In the genomic region with DNA sequence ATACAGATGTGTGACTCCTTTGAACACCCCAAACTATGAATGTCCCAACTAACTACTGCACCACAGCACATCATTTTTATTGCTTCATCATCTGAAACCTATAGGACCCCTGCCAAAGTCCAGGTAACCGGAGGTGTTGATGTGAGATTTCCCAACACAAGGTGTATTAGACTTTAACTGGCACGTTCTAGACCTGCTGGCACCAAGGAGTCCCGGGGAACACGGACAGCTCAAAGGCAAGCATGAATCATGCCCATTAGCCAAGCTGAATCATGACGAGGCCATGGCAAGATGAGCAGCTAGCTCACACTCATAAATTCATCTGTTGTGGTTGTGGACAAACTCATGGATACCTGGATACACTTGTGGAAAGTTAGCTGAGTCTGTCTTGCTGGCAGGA, we compare ENCODE assay signal across 22 mouse cellular contexts.
"Had no signal": no experiment of that assay in that cellular context is flagged by ENCODE, and none has a peak within 500 bp of the region (broad histone marks: within the 10 kb centered on the region; RNA-seq: fewer than 3 reads in every experiment).

No protein-coding gene starts in this region.

- H3K9ac ChIP-seq: liver, embryonic 12.5 days; liver, embryonic 15.5 days; lung, embryonic 15.5 days; midbrain, embryonic 13.5 days; neural tube, embryonic 13.5 days; stomach, embryonic 15.5 days had no signal

- H3K9me3 ChIP-seq: liver, embryonic 12.5 days; liver, embryonic 15.5 days; lung, embryonic 15.5 days; megakaryocyte, embryonic 14.5 days; midbrain, embryonic 10.5 days; midbrain, embryonic 13.5 days; neural tube, embryonic 13.5 days; stomach, embryonic 15.5 days had no signal

- H3K4me1 ChIP-seq: liver, embryonic 12.5 days; liver, embryonic 15.5 days had no signal

- H3K27ac ChIP-seq: kidney, postnatal 0 days; layer of hippocampus, adult 2 months; left cerebral cortex, adult 2 months; liver, embryonic 12.5 days; liver, embryonic 15.5 days; lung, embryonic 15.5 days; midbrain, embryonic 10.5 days; midbrain, embryonic 13.5 days; neural tube, embryonic 13.5 days; stomach, embryonic 15.5 days had no signal

- H3K4me3 ChIP-seq: layer of hippocampus, adult 2 months; left cerebral cortex, adult 2 months; liver, embryonic 12.5 days; liver, embryonic 15.5 days; lung, embryonic 15.5 days; megakaryocyte, embryonic 14.5 days; midbrain, embryonic 10.5 days; midbrain, embryonic 13.5 days; myocyte; neural tube, embryonic 13.5 days; stomach, embryonic 15.5 days had no signal

- DNase-seq: kidney, postnatal 25 days; layer of hippocampus, postnatal 36 days; lung, adult 18-20 months; lung, postnatal 10 days; lung, postnatal 36 days; retina, postnatal 1 day; right cerebral cortex, postnatal 25 days; spleen, adult 18-20 months; thymus, postnatal 25 days had no signal

- H3K4me2 ChIP-seq: liver, embryonic 12.5 days; liver, embryonic 15.5 days; lung, embryonic 15.5 days; midbrain, embryonic 13.5 days; neural tube, embryonic 13.5 days; stomach, embryonic 15.5 days had no signal

- H3K36me3 ChIP-seq: neural tube, embryonic 13.5 days had no signal

- H3K27me3 ChIP-seq: liver, embryonic 12.5 days; liver, embryonic 15.5 days; lung, embryonic 15.5 days; megakaryocyte, embryonic 14.5 days; midbrain, embryonic 13.5 days; neural tube, embryonic 13.5 days; stomach, embryonic 15.5 days had no signal

- ATAC-seq: liver, embryonic 12.5 days; midbrain, embryonic 13.5 days; midbrain, embryonic 16.5 days had no signal
